Mouse (Mus musculus) embryonic fibroblast, embryonic 13.5 days (primary cell): Measurements from ENCODE around the gene Hp.
A peak's percentile ranks its signal among the peaks of the same experiment; 100 is the strongest.

Experiments used
- CTCF ChIP-seq: IDR thresholded peaks from 2 replicates; pipeline ENCODE4 v1.5.1; 2011; ENCODE audit warnings: mild to moderate bottlenecking, control low read depth, low read length, moderate library complexity, borderline replicate concordance; ENCODE audit not compliant: insufficient read depth
- POLR2A ChIP-seq: IDR thresholded peaks from 2 replicates; pipeline ENCODE4 v1.6.1; 2011; ENCODE audit warnings: low read depth, mild to moderate bottlenecking, control low read depth, low read length, moderate library complexity

DNA sequence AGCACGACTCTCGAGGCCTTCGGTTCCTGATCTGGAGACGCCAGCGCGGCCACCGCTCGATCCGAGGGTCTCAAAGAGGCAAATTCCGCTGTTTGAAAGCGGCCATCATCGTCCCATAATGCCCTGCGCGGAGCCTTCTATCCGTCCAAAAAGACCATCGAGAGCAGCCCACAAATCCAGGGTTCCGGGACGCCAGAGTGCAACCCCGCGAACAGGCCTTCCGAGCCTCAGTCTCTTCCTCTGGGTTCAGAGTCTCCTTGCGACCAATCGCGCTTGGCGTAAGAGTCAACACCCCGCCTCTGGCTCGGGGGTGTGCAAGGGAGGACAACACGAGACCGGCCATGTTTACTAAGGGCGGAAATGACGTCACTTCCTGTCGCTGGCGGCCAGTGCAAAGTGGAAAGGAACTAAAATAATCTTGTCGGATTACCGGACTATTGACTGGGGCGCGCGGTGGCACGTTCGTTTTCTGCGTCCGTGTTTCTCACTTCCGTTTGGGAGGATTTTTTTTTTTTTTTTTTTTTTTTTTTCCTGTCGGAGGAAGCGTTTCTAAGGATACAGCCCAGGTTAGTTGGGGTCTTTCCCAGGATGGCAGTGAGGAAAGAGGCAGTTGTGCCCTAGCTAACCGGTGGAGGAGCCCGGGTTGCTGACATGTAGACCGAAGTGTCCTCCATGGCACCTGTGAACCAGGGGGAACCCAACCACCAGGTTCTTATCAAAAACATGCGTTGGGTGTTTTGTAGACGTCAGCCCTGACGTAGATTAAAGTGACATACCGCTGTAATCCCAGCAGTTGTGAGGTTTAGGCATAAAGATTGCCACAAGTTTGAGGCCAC lies 13.3 kb downstream of the Hp start, which contains the start of the genes Dhx38 and Txnl4b:
- peak; percentile 66; the same call in 1 of the 2 replicates for TF ChIP-seq POLR2A
- TF ChIP-seq CTCF: no peak
